Mouse (Mus musculus) forebrain, embryonic 15.5 days (tissue): ENCODE results near the gene Ptov1. TPM values are rescaled to one million over a fixed set of nuclear protein-coding genes. Genes with fewer than 3 reads are reported as not detected.

Experiments used
- ATAC-seq: fragments of 200-750 bp; cut with Nextera tagmentation; replicated peaks from 2 replicates; pipeline ENCODE4 v1.8.0; 2017; ENCODE audit warnings: mild to moderate bottlenecking, moderate TSS enrichment, moderate library complexity
- H3K27ac ChIP-seq: fragments of 300-500 bp; sonication (generic); replicated peaks from 2 replicates; pipeline ENCODE4 v1.5.1; 2015; ENCODE audit warnings: mild to moderate bottlenecking, inconsistent platforms
- H3K27me3 ChIP-seq: fragments of 300-500 bp; sonication (generic); 2 replicates; pipeline ENCODE4 v1.6.1; 2015; ENCODE audit warnings: inconsistent platforms
- H3K36me3 ChIP-seq: fragments of 300-500 bp; sonication (generic); 2 replicates; pipeline ENCODE4 v1.6.1; 2015; ENCODE audit warnings: mild to moderate bottlenecking, inconsistent platforms
- H3K4me1 ChIP-seq: fragments of 300-500 bp; sonication (generic); 2 replicates; pipeline ENCODE4 v1.6.1; 2015; ENCODE audit warnings: inconsistent platforms
- H3K4me2 ChIP-seq: fragments of 300-500 bp; sonication (generic); replicated peaks from 2 replicates; pipeline ENCODE4 v1.6.1; 2015; ENCODE audit warnings: mild to moderate bottlenecking, inconsistent platforms
- H3K4me3 ChIP-seq: fragments of 300-500 bp; sonication (generic); 2 replicates; pipeline ENCODE4 v1.5.1; 2015; ENCODE audit warnings: mild to moderate bottlenecking, inconsistent platforms
- H3K9ac ChIP-seq: fragments of 300-500 bp; sonication (generic); replicated peaks from 2 replicates; pipeline ENCODE4 v1.6.1; 2015; ENCODE audit warnings: mild to moderate bottlenecking, inconsistent platforms
- H3K9me3 ChIP-seq: fragments of 300-500 bp; sonication (generic); 2 replicates; pipeline ENCODE4 v1.6.1; 2016; ENCODE audit warnings: inconsistent platforms
- WGBS: fragments of 180-500 bp; shearing (Covaris S2); methylation state at CpG from one replicate; pipeline ENCODE4 v1.1.7; 2015; ENCODE audit warnings: mixed read lengths; 5-methylcytosine and 5-hydroxymethylcytosine counted together
- polyA plus RNA-seq: library from polyadenylated mRNA; unstranded; fragments of >200 nt; fragmentation: Nextera tagmentation; extraction: Ambion mirVana; gene quantifications from 2 replicates; pipeline ENCODE4 v1.2.1, GENCODE M21; 2015

Ptov1 gene
- 583 and 618 TPM in 2 replicates for polyA plus RNA-seq

- peak within 1 kb of the TSS; percentile 82 for H3K4me3 ChIP-seq
- H3K4me1 ChIP-seq, result peaks cover 44% of the 10 kb centered on the region
- H3K27me3 ChIP-seq, result no peaks in the 10 kb centered on the region
- H3K9ac ChIP-seq, result peak within 1 kb of the TSS; percentile 96
- ATAC-seq, result peak; percentile 96
- no peaks in the 10 kb centered on the region for H3K9me3 ChIP-seq
- H3K36me3 ChIP-seq, result peaks cover 8% of the 10 kb centered on the region
- peak within 1 kb of the TSS; percentile 73 for H3K4me2 ChIP-seq
- peak within 1 kb of the TSS; percentile 99 for H3K27ac ChIP-seq
- WGBS, result 8% methylated on average over 29 of the region's 29 CpGs
Measured at GRCm38 (mm10) chr7:44869697-44870528, at the start of gene Ptov1. Gene Ptov1 (minus strand): TSS chr7:44869788.

DNA sequence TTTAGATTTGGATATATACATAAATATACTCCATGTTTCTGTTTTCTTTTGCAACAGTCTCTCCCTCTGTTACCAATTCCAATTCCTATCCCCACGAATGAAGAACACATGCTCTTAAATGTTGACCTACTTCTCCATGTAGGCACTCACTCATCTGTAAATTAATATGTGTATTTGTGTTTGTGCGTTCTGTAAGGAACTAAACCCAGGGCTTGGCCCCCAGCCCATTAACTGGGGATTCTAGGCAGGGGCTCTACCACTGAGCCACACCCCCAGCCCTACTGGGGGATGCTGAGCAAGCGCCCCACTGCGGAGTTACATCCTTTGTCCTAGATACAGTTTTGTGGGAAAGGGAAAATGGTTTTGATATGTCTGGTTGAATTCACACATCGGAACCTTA, 49.5 kb upstream of the Ptov1 start:
- Histone ChIP-seq H3K4me2 (no peak overlapping the region), H3K9me3 (no peaks in the 10 kb centered on the region), H3K9ac (no peak overlapping the region), H3K4me3 (no peak overlapping the region), H3K27ac (no peak overlapping the region), H3K4me1 (no peaks in the 10 kb centered on the region), H3K36me3 (peaks cover 45% of the 10 kb centered on the region), H3K27me3 (no peaks in the 10 kb centered on the region)
- WGBS, result 74% methylated on average over 5 of the region's 5 CpGs
- no peak for ATAC-seq

GRCm38 (mm10) chr7:44918219-44918618, 48.6 kb upstream of the Ptov1 start:
- Histone ChIP-seq H3K27me3 (no peaks in the 10 kb centered on the region), H3K27ac (no peak overlapping the region), H3K36me3 (peaks cover 48% of the 10 kb centered on the region), H3K9ac (no peak overlapping the region), H3K4me1 (no peaks in the 10 kb centered on the region), H3K9me3 (no peaks in the 10 kb centered on the region), H3K4me2 (no peak overlapping the region), H3K4me3 (no peak overlapping the region)
- no peak for ATAC-seq
- 88% methylated on average over 3 of the region's 3 CpGs for WGBS

- ATAC-seq, result no peak
- Histone ChIP-seq H3K4me3 (no peak overlapping the region), H3K27me3 (no peaks in the 10 kb centered on the region), H3K4me2 (no peak overlapping the region), H3K27ac (no peak overlapping the region), H3K9ac (no peak overlapping the region), H3K36me3 (peaks cover 45% of the 10 kb centered on the region), H3K4me1 (no peaks in the 10 kb centered on the region), H3K9me3 (no peaks in the 10 kb centered on the region)
- 91% methylated on average over 4 of the region's 4 CpGs for WGBS
Measured at GRCm38 (mm10) chr7:44916881-44917280, 47.3 kb upstream of the Ptov1 start.

DNA sequence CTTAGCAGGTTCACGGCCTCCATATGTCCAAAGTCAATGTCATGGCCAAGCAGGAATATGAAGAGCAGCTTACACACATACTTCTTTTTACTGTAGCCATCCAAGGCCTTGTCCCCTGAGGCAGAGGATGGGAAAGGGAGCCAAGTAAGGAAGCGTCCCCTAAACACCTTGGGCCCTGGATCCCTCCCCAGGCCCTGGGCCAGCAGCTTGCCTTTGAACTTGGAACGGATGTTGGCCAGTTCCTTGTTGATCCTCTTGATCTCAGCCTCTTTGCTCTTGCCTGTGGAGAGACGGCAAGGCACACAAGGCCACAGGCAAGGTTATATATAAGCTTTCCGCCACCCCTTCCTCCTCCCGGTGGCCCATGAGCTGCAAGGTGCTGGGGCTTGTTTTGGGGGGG, 46.6 kb upstream of the Ptov1 start:
- Histone ChIP-seq H3K36me3 (peaks cover 45% of the 10 kb centered on the region), H3K4me3 (no peak overlapping the region), H3K9me3 (no peaks in the 10 kb centered on the region), H3K4me2 (no peak overlapping the region), H3K9ac (no peak overlapping the region), H3K27me3 (no peaks in the 10 kb centered on the region), H3K4me1 (no peaks in the 10 kb centered on the region), H3K27ac (no peak overlapping the region)
- 91% methylated on average over 6 of the region's 6 CpGs for WGBS
- no peak for ATAC-seq

- Histone ChIP-seq H3K9ac (no peak overlapping the region), H3K27ac (no peak overlapping the region), H3K27me3 (no peaks in the 10 kb centered on the region), H3K36me3 (peaks cover 52% of the 10 kb centered on the region), H3K4me3 (no peak overlapping the region), H3K4me1 (no peaks in the 10 kb centered on the region), H3K4me2 (no peak overlapping the region), H3K9me3 (no peaks in the 10 kb centered on the region)
- ATAC-seq, result no peak
- 93% methylated on average over 9 of the region's 9 CpGs for WGBS
Measured at GRCm38 (mm10) chr7:44915314-44915713, 45.7 kb upstream of the Ptov1 start.

DNA sequence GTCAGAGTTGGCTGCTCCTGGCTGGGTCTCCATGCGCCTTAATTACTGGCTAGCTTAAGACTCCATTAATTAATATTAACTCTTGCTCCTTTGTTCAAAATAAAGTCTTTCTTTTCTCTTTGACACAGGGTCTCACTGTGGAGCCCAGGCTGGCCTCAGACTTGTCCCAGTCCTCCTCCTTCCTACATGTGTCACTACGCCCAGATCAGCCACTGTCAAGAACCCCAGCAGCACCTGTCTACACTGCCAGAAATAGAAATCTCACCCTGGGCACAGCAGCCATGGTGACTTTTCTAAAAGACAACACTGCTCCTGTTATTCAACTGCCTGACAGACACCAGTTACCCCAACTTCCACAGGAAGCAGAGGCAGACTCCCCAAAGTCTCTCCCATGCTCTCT, 44.8 kb upstream of the Ptov1 start:
- 73% methylated on average over 2 of the region's 2 CpGs for WGBS
- Histone ChIP-seq H3K4me2 (no peak overlapping the region), H3K36me3 (peaks cover 57% of the 10 kb centered on the region), H3K27me3 (no peaks in the 10 kb centered on the region), H3K9me3 (no peaks in the 10 kb centered on the region), H3K9ac (no peak overlapping the region), H3K4me1 (no peaks in the 10 kb centered on the region), H3K4me3 (no peak overlapping the region), H3K27ac (no peak overlapping the region)
- ATAC-seq, result no peak

DNA sequence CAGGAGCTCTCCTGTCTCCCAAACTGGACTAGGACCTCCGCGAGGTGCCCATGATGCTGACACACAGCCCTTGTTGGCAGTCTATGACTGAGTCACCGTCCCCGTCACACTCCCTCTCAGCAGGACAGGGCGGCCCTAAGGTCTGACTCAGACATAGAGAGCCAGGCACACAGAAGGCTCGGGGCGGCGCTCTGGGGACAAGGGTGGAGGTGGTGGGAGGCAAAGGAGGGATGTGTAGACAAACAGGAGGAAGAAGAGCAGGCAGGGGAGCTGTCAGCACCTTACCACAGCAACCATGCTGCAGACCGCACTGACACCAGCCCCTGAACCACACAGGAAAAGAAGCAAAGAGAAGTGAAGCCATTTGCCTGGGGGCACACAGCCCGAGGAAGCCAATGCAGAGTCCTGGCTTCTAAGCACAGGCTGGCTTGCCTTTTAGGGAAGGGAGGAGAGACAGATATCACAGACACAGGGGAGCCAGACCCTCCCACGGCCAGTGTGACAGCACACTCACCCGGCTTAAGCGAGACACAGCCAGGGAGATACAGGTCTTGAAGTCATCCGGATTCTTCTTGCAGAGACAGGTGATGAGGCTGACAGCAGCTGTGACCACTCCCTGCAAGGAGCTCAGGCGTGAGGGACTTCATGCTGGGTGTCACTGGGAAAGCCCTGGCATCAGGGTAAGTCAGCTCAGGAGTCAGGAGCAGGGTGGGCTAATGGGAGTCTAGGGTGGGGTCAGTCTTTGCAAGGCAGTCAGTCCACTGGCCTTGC, 39.3 kb upstream of the Ptov1 start:
- no peak overlapping the region for H3K4me2 ChIP-seq
- WGBS, result 93% methylated on average over 15 of the region's 15 CpGs
- H3K4me1 ChIP-seq, result no peaks in the 10 kb centered on the region
- H3K27ac ChIP-seq, result no peak overlapping the region
- no peak overlapping the region for H3K4me3 ChIP-seq
- peaks cover 87% of the 10 kb centered on the region for H3K36me3 ChIP-seq
- no peaks in the 10 kb centered on the region for H3K9me3 ChIP-seq
- H3K27me3 ChIP-seq, result no peaks in the 10 kb centered on the region
- ATAC-seq, result no peak
- H3K9ac ChIP-seq, result no peak overlapping the region

DNA sequence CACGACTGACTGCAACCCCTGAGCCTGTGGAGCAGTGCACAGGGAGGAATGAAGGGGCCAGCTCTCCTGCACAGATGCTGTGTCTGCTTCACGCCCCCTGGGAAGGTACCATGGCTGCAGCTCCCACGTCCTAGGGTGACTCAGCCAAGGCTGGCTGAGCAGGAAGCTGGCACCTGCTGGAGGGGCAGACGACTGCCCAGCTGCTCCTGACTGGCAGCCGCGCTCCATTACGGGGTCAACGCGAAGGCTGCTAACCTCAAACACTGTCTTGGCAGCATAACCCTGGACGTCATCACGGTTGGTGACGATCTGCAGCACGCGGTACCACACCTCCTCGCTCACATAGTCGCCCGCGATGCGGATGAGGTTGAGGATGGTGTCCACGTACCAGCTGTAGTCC, 35.8 kb upstream of the Ptov1 start:
- Histone ChIP-seq H3K27me3 (no peaks in the 10 kb centered on the region), H3K36me3 (peaks cover 84% of the 10 kb centered on the region), H3K4me2 (no peak overlapping the region), H3K4me1 (peaks cover 11% of the 10 kb centered on the region), H3K4me3 (no peak overlapping the region), H3K27ac (no peak overlapping the region), H3K9ac (no peak overlapping the region), H3K9me3 (no peaks in the 10 kb centered on the region)
- 94% methylated on average over 20 of the region's 20 CpGs for WGBS
- no peak for ATAC-seq

DNA sequence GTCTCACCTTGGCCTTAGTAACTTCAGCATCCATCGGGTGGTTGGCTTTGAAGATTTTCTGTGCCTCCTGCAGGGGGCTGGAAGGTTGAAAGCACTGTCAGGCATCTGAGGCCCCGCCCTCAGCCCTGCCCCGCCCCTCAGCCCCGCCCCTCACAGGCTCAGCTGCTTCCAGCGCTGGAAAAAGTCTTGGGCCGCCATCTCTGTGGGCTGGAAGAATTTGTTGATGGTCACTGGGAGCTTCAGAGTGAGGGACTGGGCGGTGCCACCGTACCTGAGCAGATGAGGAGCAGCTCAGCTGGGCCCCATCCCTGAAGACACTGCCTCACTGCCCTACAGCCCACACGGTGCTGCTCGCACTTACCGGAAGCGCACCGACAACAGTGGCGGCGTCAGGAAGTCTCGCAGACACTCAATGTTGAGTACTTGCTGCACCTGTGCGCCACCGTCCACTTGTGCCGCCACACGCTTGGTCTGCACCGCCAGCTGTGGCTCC, 31.7 kb upstream of the Ptov1 start:
- peak; percentile 24; the same call in 1 of the 2 replicates for ATAC-seq
- Histone ChIP-seq H3K27me3 (no peaks in the 10 kb centered on the region), H3K4me3 (0 out of 2 replicates have a peak overlapping the region, but pooled peaks have one; percentile 19), H3K4me2 (peak overlapping the region; percentile 36), H3K9me3 (no peaks in the 10 kb centered on the region), H3K36me3 (peaks cover 55% of the 10 kb centered on the region), H3K27ac (peak overlapping the region; percentile 37), H3K4me1 (peaks cover 36% of the 10 kb centered on the region), H3K9ac (no peak overlapping the region)
- 12% methylated on average over 21 of the region's 21 CpGs for WGBS

DNA sequence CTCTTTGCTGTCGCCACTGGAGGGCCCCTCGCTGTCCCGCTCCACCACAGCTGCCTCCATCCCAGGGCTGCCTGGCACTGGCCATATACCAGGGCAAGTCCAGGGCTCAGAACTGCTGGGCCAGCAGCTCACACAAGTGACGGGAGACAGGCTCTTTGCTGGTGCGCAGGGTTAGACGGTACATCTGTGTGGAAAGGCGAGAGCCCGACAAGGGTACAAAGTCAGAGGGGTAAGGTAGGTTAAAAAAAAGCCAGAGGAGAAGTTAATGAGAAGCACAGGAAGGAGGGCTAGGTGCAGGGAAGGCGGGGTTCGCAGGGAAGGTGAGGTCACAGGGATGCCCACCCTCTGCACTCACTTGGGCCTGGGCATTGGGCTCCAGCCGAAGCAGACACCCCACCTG, 31.0 kb upstream of the Ptov1 start:
- H3K36me3 ChIP-seq, result peaks cover 48% of the 10 kb centered on the region
- no peak for ATAC-seq
- 84% methylated on average over 11 of the region's 11 CpGs for WGBS
- H3K4me2 ChIP-seq, result no peak overlapping the region
- no peak overlapping the region for H3K4me3 ChIP-seq
- no peaks in the 10 kb centered on the region for H3K27me3 ChIP-seq
- no peaks in the 10 kb centered on the region for H3K9me3 ChIP-seq
- H3K27ac ChIP-seq, result 0 out of 2 replicates have a peak overlapping the region, but pooled peaks have one; percentile 37
- no peak overlapping the region for H3K9ac ChIP-seq
- H3K4me1 ChIP-seq, result peaks cover 39% of the 10 kb centered on the region

GRCm38 (mm10) chr7:44898607-44899006, 29.0 kb upstream of the Ptov1 start:
- H3K27me3 ChIP-seq, result no peaks in the 10 kb centered on the region
- no peak for ATAC-seq
- H3K27ac ChIP-seq, result no peak overlapping the region
- no peaks in the 10 kb centered on the region for H3K9me3 ChIP-seq
- WGBS, result 37% methylated on average over 19 of the region's 19 CpGs
- peaks cover 56% of the 10 kb centered on the region for H3K4me1 ChIP-seq
- H3K4me2 ChIP-seq, result no peak overlapping the region
- H3K9ac ChIP-seq, result no peak overlapping the region
- H3K4me3 ChIP-seq, result no peak overlapping the region
- peaks cover 28% of the 10 kb centered on the region for H3K36me3 ChIP-seq
